Mouse (Mus musculus) lung, postnatal 0 days (tissue): Measurements from ENCODE around the gene Baz2b.

Experiments used
- CTCF ChIP-seq: IDR thresholded peaks from 2 replicates; pipeline ENCODE4 v1.5.1; 2016; ENCODE audit warnings: antibody characterized with exemption, mild to moderate bottlenecking
- EP300 ChIP-seq: IDR thresholded peaks from 2 replicates; pipeline ENCODE4 v1.6.1; 2016; ENCODE audit warnings: antibody characterized with exemption, mild to moderate bottlenecking, control low read depth

DNA sequence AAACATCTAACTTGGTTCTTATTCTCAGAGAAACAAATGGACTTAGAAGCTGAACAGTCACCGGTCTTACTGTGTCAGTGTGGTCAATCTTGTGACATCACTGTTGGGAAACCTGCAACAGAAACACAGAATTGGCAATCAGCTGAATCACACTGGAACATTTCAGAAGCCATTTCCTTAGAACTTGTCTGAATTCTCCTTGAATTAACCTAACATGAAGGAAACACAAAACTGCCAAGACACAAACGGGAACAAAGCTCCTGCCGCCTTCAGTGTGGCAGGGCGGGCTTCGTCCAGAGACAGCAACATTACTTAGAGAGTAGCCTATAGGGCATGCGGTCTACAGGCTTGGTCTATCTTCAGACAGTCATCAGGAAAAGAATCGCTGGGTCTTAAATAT, 132.8 kb downstream of the Baz2b start:
- TF ChIP-seq CTCF (no peak), EP300 (peak; percentile 61)
